Mouse (Mus musculus): Measurements from ENCODE around the gene Tcp11l2.

GRCm38 (mm10) chr10:84639525-84640287 lies 63.3 kb downstream of the Tcp11l2 start:
- no peak for TF ChIP-seq CTCF (IDR thresholded peaks at IDR 0.05; ENCODE audit: low read depth)
- TF ChIP-seq EP300 (optimal IDR thresholded peaks at IDR 0.05) = no peak

All from stomach, postnatal 0 days (tissue).